Mouse (Mus musculus): ENCODE results near the gene Tgif1.

Gene Tgif1

GRCm38 (mm10) chr17:70866538-70867114 lies 13.3 kb upstream of the Tgif1 start:
- no peak for DNase-seq (ENCODE audit: low spot score)

DNA sequence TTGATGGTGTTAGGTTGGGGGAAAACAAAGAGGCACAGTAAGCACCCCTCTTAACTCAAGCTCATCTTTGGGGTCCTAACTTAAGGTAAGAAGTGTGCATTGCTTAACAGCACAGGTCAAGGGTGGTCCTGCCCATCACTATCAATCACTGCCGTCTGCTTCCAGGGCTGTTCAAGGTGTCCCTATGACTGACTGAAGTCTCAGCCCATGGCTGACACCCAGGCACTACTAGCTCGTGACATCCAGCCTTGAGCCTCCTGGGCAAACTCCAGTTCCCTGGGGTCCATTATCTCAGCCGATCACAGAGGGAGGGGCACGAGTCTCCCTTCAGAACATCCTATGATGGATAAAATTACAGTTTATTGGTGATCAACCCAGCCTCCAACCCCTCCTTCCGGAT lies 12.7 kb upstream of the Tgif1 start:
- DNase-seq (ENCODE audit: low spot score) = no peak

- no peak for DNase-seq (ENCODE audit: low spot score)
Measured at GRCm38 (mm10) chr17:70865060-70865604, 11.8 kb upstream of the Tgif1 start.

DNA sequence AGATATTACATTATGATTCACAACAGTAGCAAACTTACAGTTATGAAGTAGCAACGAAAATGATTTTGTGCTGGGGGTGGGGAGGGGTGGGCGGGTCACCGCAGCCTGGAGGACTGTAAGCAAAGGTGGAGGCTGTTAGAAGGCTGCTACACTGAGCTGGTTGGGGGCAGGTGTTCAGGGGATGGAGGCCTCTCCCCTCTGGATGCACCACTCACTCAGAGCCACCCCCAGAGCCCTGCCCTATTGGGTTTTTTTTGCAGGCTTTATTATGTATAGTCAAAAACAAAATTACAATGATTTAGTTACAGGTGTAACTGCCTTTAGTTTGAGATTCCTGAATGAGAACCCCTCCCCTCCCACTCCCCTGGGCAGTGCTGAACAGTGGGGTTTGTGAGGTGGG lies 11.3 kb upstream of the Tgif1 start:
- DNase-seq (ENCODE audit: low spot score) = no peak

DNA sequence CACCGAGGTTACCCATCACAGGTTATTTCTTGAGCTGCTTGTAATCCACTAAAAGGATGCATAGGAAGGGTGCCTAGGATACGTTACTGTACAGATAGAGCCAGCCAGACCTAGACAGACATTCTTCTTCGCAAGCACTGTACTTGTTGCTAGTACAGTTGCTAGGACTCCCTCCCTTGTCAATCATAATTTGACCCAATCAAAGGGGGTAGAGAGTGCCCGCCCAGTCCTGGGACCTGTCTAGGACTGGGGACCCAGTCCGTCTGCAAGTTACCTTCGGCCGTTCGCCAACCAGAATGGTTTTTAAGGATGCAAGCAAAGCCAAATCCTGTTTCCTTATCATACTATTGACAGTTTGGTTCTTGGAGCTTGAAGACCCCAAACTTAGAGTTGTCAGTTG lies 10.8 kb upstream of the Tgif1 start:
- DNase-seq (ENCODE audit: low spot score) = no peak

GRCm38 (mm10) chr17:70858814-70859213 lies 5.5 kb upstream of the Tgif1 start:
- DNase-seq (ENCODE audit: low spot score) = no peak

DNA sequence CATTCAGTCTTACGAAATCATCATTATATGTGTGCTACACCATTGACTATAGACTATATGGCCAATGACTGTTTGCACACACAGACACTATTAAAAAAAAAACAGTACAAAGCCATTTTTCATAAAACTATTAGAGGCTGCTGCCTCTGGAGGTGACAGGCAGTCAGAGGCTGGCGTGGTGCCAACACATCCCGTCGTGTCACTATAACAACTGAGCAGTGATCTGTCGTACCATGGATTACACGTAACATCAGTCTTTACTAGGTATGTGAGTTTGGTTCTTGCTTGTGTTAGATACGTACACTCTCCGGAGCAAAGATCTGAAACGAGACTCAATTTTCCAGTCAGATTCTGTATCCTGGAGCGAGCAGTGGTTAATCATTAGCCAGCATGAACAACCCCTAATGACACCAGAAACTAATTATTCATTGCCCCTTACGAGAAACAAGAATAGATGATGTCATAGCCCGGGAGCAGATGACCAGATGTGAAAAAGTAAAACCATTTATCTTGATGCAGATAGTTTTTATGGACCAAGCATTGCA lies 3.6 kb upstream of the Tgif1 start:
- DNase-seq (ENCODE audit: low spot score) = no peak

GRCm38 (mm10) chr17:70854021-70854420 lies 675 bp upstream of the Tgif1 start:
- no peak for DNase-seq (ENCODE audit: low spot score)

DNA sequence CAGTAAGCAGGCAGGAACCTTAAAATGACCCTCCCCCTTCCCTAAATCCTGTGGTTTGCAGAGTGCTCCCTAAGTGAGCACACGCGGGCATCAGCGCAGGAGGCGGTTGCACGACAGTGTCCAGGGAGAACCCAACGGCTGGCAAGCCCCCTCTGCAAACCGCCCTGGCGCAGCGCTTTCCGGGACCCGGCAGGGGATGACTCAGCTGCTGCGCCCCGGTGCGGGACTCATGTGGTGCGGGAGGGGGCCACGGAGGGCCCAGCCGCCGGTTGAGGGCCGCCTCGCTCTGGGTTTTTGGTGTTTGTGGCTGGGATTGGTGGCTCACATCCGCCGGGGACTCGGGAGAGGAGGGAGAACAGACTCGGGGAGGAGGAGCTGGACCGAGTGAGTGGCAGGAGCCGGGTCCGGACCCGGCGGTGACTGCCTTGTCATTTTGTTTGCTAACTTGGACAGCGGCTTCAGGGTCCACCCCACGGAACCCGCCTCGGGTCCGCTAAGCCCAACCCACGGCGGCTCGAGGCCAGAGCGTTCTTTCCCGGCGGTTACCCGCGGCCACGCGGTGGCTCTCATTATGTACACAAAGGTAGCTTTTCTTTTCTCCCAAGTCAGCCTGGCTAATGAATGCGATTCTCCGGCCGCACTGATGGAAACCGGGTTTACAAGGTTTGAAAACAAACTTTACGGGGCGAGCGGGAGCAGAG lies 510 bp downstream of the Tgif1 start:
- peak; percentile 66 for DNase-seq (ENCODE audit: low spot score)

GRCm38 (mm10) chr17:70852011-70852685 lies 1.2 kb downstream of the Tgif1 start:
- peak; percentile 92 for DNase-seq (ENCODE audit: low spot score)

- peak; percentile 72 for DNase-seq (ENCODE audit: low spot score)
Measured at GRCm38 (mm10) chr17:70850996-70851991, 2.1 kb downstream of the Tgif1 start.

DNA sequence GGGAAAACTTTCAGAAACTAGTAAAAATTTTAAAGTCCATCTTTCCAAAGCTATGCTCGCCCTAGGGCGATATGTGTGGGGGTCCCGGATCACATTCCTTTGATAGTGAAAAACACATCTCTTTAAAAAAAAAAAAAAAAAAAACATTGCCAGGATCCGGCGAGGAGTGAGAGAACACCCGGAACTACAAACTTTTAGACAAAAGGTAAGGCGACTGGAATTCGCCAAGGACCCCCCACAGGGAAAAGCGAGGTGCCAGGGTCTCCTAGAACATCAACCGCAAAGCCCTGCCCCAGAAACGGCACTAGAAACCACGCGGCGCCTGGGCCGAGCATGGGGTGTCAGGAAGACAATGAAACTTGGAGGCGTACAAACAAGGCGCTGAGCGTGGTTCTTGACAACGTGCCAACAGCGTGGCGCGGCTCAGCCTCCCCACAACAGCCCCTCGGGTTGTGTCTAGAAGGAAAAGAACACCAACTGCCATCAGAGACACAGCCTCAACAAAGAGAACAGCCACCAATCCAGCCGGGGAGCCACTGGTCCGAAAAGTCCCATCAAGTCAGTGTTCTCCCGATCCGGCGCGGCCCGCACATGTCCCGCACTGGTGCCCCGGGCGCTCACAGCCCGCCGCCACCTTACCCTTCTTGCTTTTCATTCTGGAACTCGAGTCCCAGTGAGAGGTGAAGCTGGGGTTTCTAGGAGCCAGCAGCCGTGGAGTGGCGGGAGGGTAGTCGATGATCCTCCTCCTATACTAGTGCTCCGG lies 2.9 kb downstream of the Tgif1 start:
- peak; percentile 76 for DNase-seq (ENCODE audit: low spot score)

DNA sequence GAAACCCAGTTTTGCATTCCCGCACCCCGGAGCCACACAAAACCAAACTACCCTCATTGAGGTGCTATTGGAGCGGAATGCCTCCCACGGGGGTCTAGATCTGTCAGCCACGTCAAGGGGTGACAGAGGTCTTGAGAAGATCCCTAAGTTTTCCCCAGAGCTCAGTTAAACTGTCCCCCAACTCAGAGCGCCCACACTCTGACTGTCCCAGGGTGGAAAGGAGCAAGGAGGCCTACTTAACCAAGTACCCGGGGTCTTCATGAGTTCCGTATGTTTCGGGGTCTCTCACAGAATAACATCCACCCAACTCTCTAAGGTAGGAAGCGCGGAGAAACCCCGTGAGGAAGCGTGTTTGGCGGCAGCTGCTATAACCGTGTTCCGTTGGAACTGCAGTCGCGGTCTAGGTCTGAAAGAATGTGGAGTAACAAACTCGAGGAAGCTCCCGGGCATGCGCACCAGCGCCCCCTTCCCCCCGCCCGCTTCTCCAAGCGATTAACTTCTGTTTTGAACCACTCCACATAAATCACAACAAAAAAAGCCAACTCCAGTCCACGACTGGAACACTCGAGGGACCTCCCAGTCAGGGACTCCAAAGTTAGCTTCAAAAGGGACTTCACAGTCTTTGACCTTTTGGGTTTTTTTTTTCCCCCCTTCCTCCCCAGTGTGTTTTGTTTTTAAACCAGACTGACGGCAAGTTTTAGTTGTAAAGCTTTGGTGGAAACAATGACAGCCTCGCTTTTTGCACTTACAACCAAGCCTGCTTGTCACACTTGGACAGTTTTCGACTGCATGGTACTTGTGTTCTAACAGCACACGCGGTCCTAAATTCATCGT lies 3.7 kb downstream of the Tgif1 start:
- peak; percentile 86 for DNase-seq (ENCODE audit: low spot score)

DNA sequence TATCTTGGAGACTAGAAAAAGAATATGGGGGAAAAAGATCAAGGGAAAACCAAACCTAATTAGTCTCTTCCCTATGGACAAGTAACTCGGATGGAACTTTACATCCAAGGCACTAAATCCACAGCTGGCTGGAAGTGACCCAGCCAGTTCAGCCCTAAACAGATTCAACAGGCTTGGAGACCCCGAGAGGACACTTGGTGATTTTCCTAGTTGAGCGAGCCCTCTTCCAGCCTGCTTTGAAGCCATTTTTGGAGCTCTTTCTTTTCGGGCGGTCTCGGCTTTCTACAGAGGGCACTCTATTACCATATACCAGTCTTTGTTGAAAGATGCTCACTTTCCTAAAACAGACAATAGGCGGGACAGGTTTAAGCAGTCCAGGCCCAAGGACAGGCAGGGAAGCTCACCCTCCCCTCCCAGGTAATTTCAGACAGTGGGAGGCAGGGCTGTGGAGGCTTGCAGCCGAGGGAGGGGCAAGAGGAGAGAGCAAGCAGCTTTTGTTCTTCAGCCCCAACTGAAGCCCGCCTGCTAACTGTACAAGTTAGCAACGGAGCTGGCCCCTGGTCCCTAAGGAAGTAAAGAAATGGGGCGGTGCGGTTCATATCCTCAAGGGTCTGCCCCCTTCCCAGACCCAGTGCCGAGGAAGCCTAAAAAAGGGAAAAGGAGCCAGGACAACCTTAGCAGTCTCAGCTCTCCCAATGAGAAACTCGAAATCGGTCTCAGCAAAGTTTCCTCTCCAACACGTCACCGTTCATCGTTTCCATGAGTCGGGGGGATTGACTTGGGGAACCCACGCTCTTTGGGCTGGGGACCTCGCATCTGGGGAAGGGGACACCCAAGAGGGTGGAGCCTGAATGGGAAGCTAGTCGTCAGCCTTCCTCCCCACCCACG lies 4.6 kb downstream of the Tgif1 start:
- peak; percentile 27 for DNase-seq (ENCODE audit: low spot score)

DNA sequence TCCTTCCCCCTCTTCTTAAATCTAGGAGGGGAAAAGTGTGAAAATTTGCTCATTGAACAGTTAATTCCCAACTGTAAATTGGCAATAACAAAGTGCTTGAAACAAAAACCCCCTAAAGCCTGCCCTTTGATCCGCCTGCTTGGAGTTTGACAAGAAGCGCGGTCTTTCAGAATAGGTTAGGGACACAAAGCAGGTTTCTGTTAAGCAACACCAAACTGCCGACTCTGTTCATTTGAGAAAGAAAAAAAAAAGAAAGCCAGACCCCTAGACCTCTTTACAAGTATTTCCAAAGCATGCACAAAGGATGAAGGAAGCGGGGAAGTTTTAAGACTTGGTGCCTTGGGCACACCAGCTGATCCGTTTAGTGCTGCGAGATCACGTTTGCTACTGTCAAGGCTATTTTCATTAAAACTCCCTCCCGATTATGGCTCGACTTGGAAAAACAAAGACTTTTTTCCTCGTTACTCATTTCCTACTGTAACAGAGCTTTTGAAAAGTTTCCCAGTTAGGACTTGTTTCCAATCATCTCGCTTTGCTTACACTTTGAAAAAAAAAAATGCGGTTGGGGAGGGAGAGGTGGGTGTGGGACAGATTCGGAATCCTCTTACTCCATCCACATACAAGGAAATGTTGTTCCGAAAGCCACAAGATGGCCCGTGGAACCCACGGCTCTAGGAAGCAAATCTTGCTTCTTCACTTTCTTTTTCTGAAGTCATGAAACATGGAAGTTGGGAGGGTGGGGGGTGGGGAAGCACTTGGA lies 5.4 kb downstream of the Tgif1 start:
- DNase-seq (ENCODE audit: low spot score) = peak; percentile 42

DNA sequence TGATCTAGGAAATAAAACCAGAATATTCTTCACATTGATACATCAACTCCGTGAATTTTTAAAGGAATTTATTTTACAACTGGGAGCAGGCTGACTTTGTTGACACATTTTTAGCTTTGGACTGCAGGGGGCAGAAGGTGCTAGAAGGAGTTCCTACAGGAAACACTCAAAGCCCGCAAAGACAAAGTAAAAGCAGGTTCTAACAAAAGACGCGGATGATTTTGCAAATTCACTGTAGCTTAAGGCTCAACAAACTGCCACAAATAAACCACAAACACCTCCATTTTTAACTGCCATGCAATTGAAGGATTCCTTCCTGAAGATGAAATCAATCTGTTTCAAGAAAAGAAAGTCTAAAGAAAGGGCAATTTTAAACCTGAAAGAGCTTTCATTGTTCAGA lies 6.3 kb downstream of the Tgif1 start:
- peak; percentile 70 for DNase-seq (ENCODE audit: low spot score)

- no peak for DNase-seq (ENCODE audit: low spot score)
Measured at GRCm38 (mm10) chr17:70846111-70846644, 7.2 kb downstream of the Tgif1 start.

- DNase-seq (ENCODE audit: low spot score) = no peak
Measured at GRCm38 (mm10) chr17:70845543-70845942, 7.8 kb downstream of the Tgif1 start.
